8 mouse cellular contexts compared by ENCODE assay signal in the genomic region with DNA sequence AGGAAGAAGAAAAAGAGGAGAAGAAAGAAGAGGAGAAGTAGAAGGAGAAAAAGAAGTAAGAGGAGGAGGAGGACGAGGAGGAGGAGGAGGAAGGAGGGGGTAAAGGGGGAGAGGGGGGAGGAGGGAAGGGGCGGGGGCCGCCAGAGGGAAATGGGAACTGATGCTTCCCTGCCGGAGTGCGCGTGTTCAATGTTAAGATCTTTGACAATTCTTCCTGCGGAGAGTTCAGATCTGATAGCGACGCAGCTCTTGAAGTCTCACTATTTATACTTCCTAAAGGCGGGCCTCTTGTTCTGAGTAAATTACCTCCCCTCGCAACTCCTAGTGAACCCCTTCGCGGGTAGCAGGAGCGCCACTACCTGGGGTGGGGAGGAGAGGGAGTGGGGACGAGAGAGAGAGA. TPM values are rescaled to one million over a fixed set of nuclear protein-coding genes. Genes with fewer than 3 reads are reported as not detected.
DNase-seq lines count a peak whose midpoint lies in the region; ATAC-seq and TF ChIP-seq lines count a peak whose summit lies in the region.

A gene (minus strand): TSS at position 66 of the 400 bp plus-strand sequence.

- peak; percentile 8 for DNase-seq in cerebellum, adult 9-10 months
- DNase-seq in cerebellum, adult 11-12 months: no peak
- peak; percentile 47 for DNase-seq in 416B (ENCODE audit: low read depth)
- DNase-seq in kidney, postnatal 10 days: peak; percentile 6
- no peak for DNase-seq in left cerebral cortex, postnatal 4 days

- TF ChIP-seq CTCF in embryonic fibroblast, embryonic 13.5 days (IDR thresholded peaks at IDR 0.05; ENCODE audit: borderline replicate concordance, insufficient read depth, low read length): no peak

- H3K4me1 ChIP-seq in embryonic fibroblast, embryonic 13.5 days (ENCODE audit: control insufficient read depth, insufficient read depth, low read length): no peaks in the 10 kb centered on the region
- H3K4me1 ChIP-seq in neural tube, embryonic 15.5 days: peaks cover 36% of the 10 kb centered on the region

- 0% methylated on average over 15 of the region's 15 CpGs for WGBS in neural tube, embryonic 15.5 days

- H3K4me2 ChIP-seq in neural tube, embryonic 15.5 days: peak within 1 kb of the TSS; percentile 59

- 0 out of 2 replicates have a peak, but pooled peaks have one; percentile 33 for TF ChIP-seq POLR2A in embryonic fibroblast, embryonic 13.5 days (IDR thresholded peaks at IDR 0.05; ENCODE audit: low read depth, low read length)

- H3K27ac ChIP-seq in embryonic fibroblast, embryonic 13.5 days (ENCODE audit: insufficient read depth, low read length): peak within 1 kb of the TSS; percentile 90
- no peak within 1 kb of the TSS for H3K27ac ChIP-seq in neural tube, embryonic 15.5 days (replicated peaks)

- ATAC-seq in neural tube, embryonic 15.5 days (ENCODE audit: low FRiP score): no peak
- ATAC-seq in inflammation-experienced regulatory T-cells, adult 6 months: no peak

- peak within 1 kb of the TSS; percentile 82 for H3K4me3 ChIP-seq in embryonic fibroblast, embryonic 13.5 days (ENCODE audit: insufficient read depth, low read length)
- H3K4me3 ChIP-seq in neural tube, embryonic 15.5 days (replicated peaks): peak within 1 kb of the TSS; percentile 36

- no peak within 1 kb of the TSS; the same call in 1 of the 2 replicates for H3K9ac ChIP-seq in neural tube, embryonic 15.5 days (replicated peaks)

- H3K36me3 ChIP-seq in neural tube, embryonic 15.5 days: no peaks in the 10 kb centered on the region

- peaks cover 58% of the 10 kb centered on the region for H3K27me3 ChIP-seq in neural tube, embryonic 15.5 days (replicated peaks)

- intact Hi-C loops in left cerebral cortex, postnatal 4 days (cut with DNase I): no loop called here

- no peaks in the 10 kb centered on the region for H3K9me3 ChIP-seq in neural tube, embryonic 15.5 days (replicated peaks)

RNA-seq across cellular contexts. Expression of the gene that starts here (rescaled TPM):
- 22.3 and 46.0 TPM in 2 replicates for polyA plus RNA-seq in embryonic fibroblast, embryonic 13.5 days (2011; ENCODE audit: insufficient read length, low read depth, missing spikeins)
- polyA plus RNA-seq in neural tube, embryonic 15.5 days (2015; fragmentation: Nextera tagmentation; extraction: Ambion mirVana): 8.5 and 13.2 TPM in 2 replicates
- under 1 TPM in 1 of 2 experiments, not detected in 1; 0.76 TPM for total RNA-seq in left cerebral cortex, postnatal 4 days (2021)
- not detected for polyA plus RNA-seq in inflammation-experienced regulatory T-cells, adult 6 months (2017; shearing (Covaris generic))

Comparison
In these comparisons a context has a peak if more than half of its experiments do, and no peak if none do; other contexts are left out.
1. DNase-seq: peak in cerebellum, adult 9-10 months (single experiment), 416B (single experiment) and kidney, postnatal 10 days (single experiment); none in cerebellum, adult 11-12 months (single experiment) and left cerebral cortex, postnatal 4 days (single experiment).